9 mouse cellular contexts compared by ENCODE assay signal in the genomic region with DNA sequence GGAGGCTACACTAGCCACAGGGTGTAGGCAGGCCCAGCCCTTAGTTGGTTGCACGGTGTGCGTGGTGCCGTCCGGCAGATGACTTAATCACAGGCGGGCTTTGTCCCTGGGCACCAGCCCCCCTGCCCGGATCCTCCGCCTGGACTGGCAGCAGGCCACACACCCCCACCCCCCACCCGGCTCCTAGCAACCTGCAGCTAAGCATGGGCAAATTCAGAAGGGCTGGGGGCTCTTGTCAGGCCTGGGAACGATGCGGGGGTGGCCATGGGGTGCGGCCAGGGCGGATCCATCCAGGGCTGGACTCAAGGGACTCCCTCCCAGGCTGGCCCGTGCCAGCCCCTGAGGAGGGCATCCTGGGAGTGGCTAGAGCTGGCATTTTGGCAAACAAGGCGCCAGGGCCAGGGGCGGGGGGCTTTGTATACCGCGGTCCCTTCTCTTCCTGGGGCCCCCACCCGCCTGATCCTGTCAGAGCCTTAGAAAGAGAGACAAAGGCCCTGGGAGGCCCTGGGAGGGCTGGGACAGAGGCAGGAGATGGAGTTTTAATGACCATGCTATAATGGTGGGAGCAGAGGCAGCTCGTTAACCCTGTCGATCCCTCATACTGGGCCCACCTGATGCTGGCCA. TPM values are rescaled to one million over a fixed set of nuclear protein-coding genes. Genes with fewer than 3 reads are reported as not detected.
DNase-seq lines count a peak whose midpoint lies in the region; ATAC-seq and TF ChIP-seq lines count a peak whose summit lies in the region.
"Had no signal": no experiment of that assay in that cellular context is flagged by ENCODE, and none has a peak within 500 bp of the region (broad histone marks: within the 10 kb centered on the region; RNA-seq: fewer than 3 reads in every experiment).

No protein-coding gene starts in this region.

- no peak overlapping the region for H3K4me2 ChIP-seq in kidney, postnatal 0 days (ENCODE audit: low read length)
- H3K4me2 ChIP-seq in kidney, embryonic 14.5 days (replicated peaks; ENCODE audit: low read depth, low read length) = no peak overlapping the region
- H3K4me2 ChIP-seq in forebrain, embryonic 15.5 days (replicated peaks) = 0 out of 2 replicates have a peak overlapping the region, but pooled peaks have one; percentile 8
- H3K4me2 ChIP-seq in midbrain, embryonic 16.5 days (ENCODE audit: low read length) = peak overlapping the region; percentile 14; the same call in 1 of the 2 replicates

- no peaks in the 10 kb centered on the region for H3K9me3 ChIP-seq in kidney, postnatal 0 days (replicated peaks; ENCODE audit: low read length)
- no peaks in the 10 kb centered on the region for H3K9me3 ChIP-seq in kidney, embryonic 14.5 days (ENCODE audit: control insufficient read depth, low read length)
- no peaks in the 10 kb centered on the region for H3K9me3 ChIP-seq in forebrain, embryonic 15.5 days
- no peaks in the 10 kb centered on the region for H3K9me3 ChIP-seq in midbrain, embryonic 16.5 days (replicated peaks; ENCODE audit: control insufficient read depth, low read length, poor library complexity, severe bottlenecking)

- TF ChIP-seq CTCF in kidney, postnatal 0 days (IDR thresholded peaks at IDR 0.05; ENCODE audit: low read depth) = no peak

- H3K4me3 ChIP-seq in kidney, postnatal 0 days (replicated peaks; ENCODE audit: low read depth, low read length) = no peak overlapping the region
- H3K4me3 ChIP-seq in kidney, embryonic 14.5 days (ENCODE audit: low read length) = no peak overlapping the region
- no peak overlapping the region for H3K4me3 ChIP-seq in forebrain, embryonic 15.5 days
- no peak overlapping the region for H3K4me3 ChIP-seq in midbrain, embryonic 16.5 days (ENCODE audit: low read depth, low read length)

- WGBS in kidney, postnatal 0 days = 43% methylated on average over 20 of the region's 20 CpGs
- 51% methylated on average over 20 of the region's 20 CpGs for WGBS in kidney, embryonic 14.5 days
- WGBS in forebrain, embryonic 15.5 days = 6% methylated on average over 20 of the region's 20 CpGs
- 7% methylated on average over 17 of the region's 20 CpGs for WGBS in midbrain, embryonic 16.5 days

- no peaks in the 10 kb centered on the region for H3K27me3 ChIP-seq in kidney, postnatal 0 days (ENCODE audit: insufficient read depth, low read length)
- H3K27me3 ChIP-seq in kidney, embryonic 14.5 days (ENCODE audit: control insufficient read depth, insufficient read depth, low read length) = no peaks in the 10 kb centered on the region; the same call in 1 of the 2 replicates
- H3K27me3 ChIP-seq in forebrain, embryonic 15.5 days = peaks cover 3% of the 10 kb centered on the region; the same call in 1 of the 2 replicates
- H3K27me3 ChIP-seq in midbrain, embryonic 16.5 days (ENCODE audit: control insufficient read depth, insufficient read depth, low read depth, low read length) = peaks cover 21% of the 10 kb centered on the region

- H3K4me1 ChIP-seq in kidney, postnatal 0 days (replicated peaks; ENCODE audit: insufficient read depth, low read length) = peaks cover 23% of the 10 kb centered on the region
- peaks cover 33% of the 10 kb centered on the region for H3K4me1 ChIP-seq in kidney, embryonic 14.5 days (ENCODE audit: control insufficient read depth, insufficient read depth, low read length)
- H3K4me1 ChIP-seq in forebrain, embryonic 15.5 days = peaks cover 41% of the 10 kb centered on the region
- H3K4me1 ChIP-seq in midbrain, embryonic 16.5 days (ENCODE audit: control insufficient read depth, insufficient read depth, low read length) = peaks cover 12% of the 10 kb centered on the region; the same call in 1 of the 2 replicates

- peak overlapping the region; percentile 62; the same call in 1 of the 2 replicates for H3K27ac ChIP-seq in kidney, postnatal 0 days
- no peak overlapping the region for H3K27ac ChIP-seq in kidney, embryonic 14.5 days (ENCODE audit: low read depth, low read length)
- peak overlapping the region; percentile 81 for H3K27ac ChIP-seq in forebrain, embryonic 15.5 days (replicated peaks)
- peak overlapping the region; percentile 42; the same call in 1 of the 2 replicates for H3K27ac ChIP-seq in midbrain, embryonic 16.5 days (ENCODE audit: low read length)

- H3K36me3 ChIP-seq in kidney, postnatal 0 days (ENCODE audit: insufficient read depth, low read length) = no peaks in the 10 kb centered on the region
- no peaks in the 10 kb centered on the region for H3K36me3 ChIP-seq in kidney, embryonic 14.5 days (ENCODE audit: control insufficient read depth, insufficient read depth, low read length)
- no peaks in the 10 kb centered on the region for H3K36me3 ChIP-seq in forebrain, embryonic 15.5 days
- H3K36me3 ChIP-seq in midbrain, embryonic 16.5 days (ENCODE audit: control insufficient read depth, insufficient read depth, low read length) = no peaks in the 10 kb centered on the region

- ATAC-seq in kidney, postnatal 0 days (replicated peaks; ENCODE audit: low FRiP score, low read depth) = peak; percentile 58
- no peak; the same call in 1 of the 2 replicates for ATAC-seq in kidney, embryonic 14.5 days (ENCODE audit: low FRiP score, low TSS enrichment)
- peak; percentile 85 for ATAC-seq in forebrain, embryonic 15.5 days (replicated peaks)
- peak; percentile 84 for ATAC-seq in midbrain, embryonic 16.5 days

- peak; percentile 20 for DNase-seq in kidney, postnatal 0 days (ENCODE audit: low spot score)
- peak; percentile 47 to 70 for DNase-seq in kidney, postnatal 4 days
- no peak for DNase-seq in cerebellum, postnatal 25 days
- no peak for DNase-seq in T-cell, adult 2 months (ENCODE audit: low spot score)
- no peak for DNase-seq in urinary bladder, adult 2 months (ENCODE audit: low spot score)
- DNase-seq: liver had no signal

- H3K9ac ChIP-seq in kidney, postnatal 0 days (ENCODE audit: low read depth, low read length) = no peak overlapping the region
- no peak overlapping the region for H3K9ac ChIP-seq in kidney, embryonic 14.5 days (ENCODE audit: low read depth, low read length)
- H3K9ac ChIP-seq in forebrain, embryonic 15.5 days (replicated peaks) = 0 out of 2 replicates have a peak overlapping the region, but pooled peaks have one; percentile 8
- H3K9ac ChIP-seq in midbrain, embryonic 16.5 days (ENCODE audit: low read depth, low read length) = peak overlapping the region; percentile 52; the same call in 1 of the 2 replicates

RNA-seq across cellular contexts. Expression of gene Tmem129, which starts 31.1 kb away (rescaled TPM):
- 26.4 and 29.5 TPM in 2 replicates for polyA plus RNA-seq in kidney, postnatal 0 days (2015; fragmentation: Nextera tagmentation; extraction: Ambion mirVana)
- polyA plus RNA-seq in kidney, embryonic 14.5 days (2014; fragmentation: Nextera tagmentation; extraction: Ambion mirVana) = 32.3 and 37.7 TPM in 2 replicates
- polyA plus RNA-seq in forebrain, embryonic 15.5 days (2015; fragmentation: Nextera tagmentation; extraction: Ambion mirVana) = 31.0 and 35.0 TPM in 2 replicates
- 29.1 and 29.7 TPM in 2 replicates for polyA plus RNA-seq in midbrain, embryonic 16.5 days (2015; fragmentation: Nextera tagmentation; extraction: Ambion mirVana)
- polyA plus RNA-seq in urinary bladder, adult 2 months (2012; rRNA removed) = 30.9 and 39.0 TPM in 2 replicates

RNA-seq across cellular contexts. Expression of gene Tacc3, which starts 31.4 kb away (rescaled TPM):
- polyA plus RNA-seq in kidney, postnatal 0 days (2015; fragmentation: Nextera tagmentation; extraction: Ambion mirVana) = 74.3 and 84.9 TPM in 2 replicates
- 175 and 205 TPM in 2 replicates for polyA plus RNA-seq in kidney, embryonic 14.5 days (2014; fragmentation: Nextera tagmentation; extraction: Ambion mirVana)
- 91.5 and 98.2 TPM in 2 replicates for polyA plus RNA-seq in forebrain, embryonic 15.5 days (2015; fragmentation: Nextera tagmentation; extraction: Ambion mirVana)
- polyA plus RNA-seq in midbrain, embryonic 16.5 days (2015; fragmentation: Nextera tagmentation; extraction: Ambion mirVana) = 25.0 and 28.4 TPM in 2 replicates
- 6.6 and 6.9 TPM in 2 replicates for polyA plus RNA-seq in urinary bladder, adult 2 months (2012; rRNA removed)

RNA-seq across cellular contexts. Expression of gene Fgfr3, which starts 32.1 kb away (rescaled TPM):
- 14.4 and 15.0 TPM in 2 replicates for polyA plus RNA-seq in kidney, postnatal 0 days (2015; fragmentation: Nextera tagmentation; extraction: Ambion mirVana)
- polyA plus RNA-seq in kidney, embryonic 14.5 days (2014; fragmentation: Nextera tagmentation; extraction: Ambion mirVana) = 9.6 and 13.8 TPM in 2 replicates
- 32.9 and 44.3 TPM in 2 replicates for polyA plus RNA-seq in forebrain, embryonic 15.5 days (2015; fragmentation: Nextera tagmentation; extraction: Ambion mirVana)
- 19.1 and 23.9 TPM in 2 replicates for polyA plus RNA-seq in midbrain, embryonic 16.5 days (2015; fragmentation: Nextera tagmentation; extraction: Ambion mirVana)
- polyA plus RNA-seq in urinary bladder, adult 2 months (2012; rRNA removed) = 62.9 and 69.6 TPM in 2 replicates

RNA-seq across cellular contexts. Expression of gene Slbp, which starts 37.0 kb away (rescaled TPM):
- polyA plus RNA-seq in kidney, postnatal 0 days (2015; fragmentation: Nextera tagmentation; extraction: Ambion mirVana) = 146 and 172 TPM in 2 replicates
- polyA plus RNA-seq in kidney, embryonic 14.5 days (2014; fragmentation: Nextera tagmentation; extraction: Ambion mirVana) = 261 TPM in 2 replicates
- 129 and 141 TPM in 2 replicates for polyA plus RNA-seq in forebrain, embryonic 15.5 days (2015; fragmentation: Nextera tagmentation; extraction: Ambion mirVana)
- 119 and 123 TPM in 2 replicates for polyA plus RNA-seq in midbrain, embryonic 16.5 days (2015; fragmentation: Nextera tagmentation; extraction: Ambion mirVana)
- polyA plus RNA-seq in urinary bladder, adult 2 months (2012; rRNA removed) = 24.1 and 28.1 TPM in 2 replicates

RNA-seq across cellular contexts. Expression of gene Gm9903, which starts 59.6 kb away (rescaled TPM):
- 0.64 and 0.68 TPM in 2 replicates for polyA plus RNA-seq in kidney, postnatal 0 days (2015; fragmentation: Nextera tagmentation; extraction: Ambion mirVana)
- polyA plus RNA-seq in kidney, embryonic 14.5 days (2014; fragmentation: Nextera tagmentation; extraction: Ambion mirVana) = 0.57 and 1.0 TPM in 2 replicates
- 0.60 and 0.75 TPM in 2 replicates for polyA plus RNA-seq in forebrain, embryonic 15.5 days (2015; fragmentation: Nextera tagmentation; extraction: Ambion mirVana)
- 0.70 and 0.89 TPM in 2 replicates for polyA plus RNA-seq in midbrain, embryonic 16.5 days (2015; fragmentation: Nextera tagmentation; extraction: Ambion mirVana)
- polyA plus RNA-seq in urinary bladder, adult 2 months (2012; rRNA removed) = 1.0 and 1.1 TPM in 2 replicates

Comparison
In these comparisons a context has a peak if more than half of its experiments do, and no peak if none do; other contexts are left out.
1. DNase-seq: peak in kidney, postnatal 0 days (single experiment) and kidney, postnatal 4 days (2 of 2); none in cerebellum, postnatal 25 days (0 of 2), T-cell, adult 2 months (single experiment) and urinary bladder, adult 2 months (single experiment).
2. H3K4me2 ChIP-seq: peak in forebrain, embryonic 15.5 days (single experiment) and midbrain, embryonic 16.5 days (single experiment); none in kidney, postnatal 0 days (single experiment) and kidney, embryonic 14.5 days (single experiment).
3. H3K9ac ChIP-seq: peak in forebrain, embryonic 15.5 days (single experiment) and midbrain, embryonic 16.5 days (single experiment); none in kidney, postnatal 0 days (single experiment) and kidney, embryonic 14.5 days (single experiment).